Mouse (Mus musculus): Measurements from ENCODE around the gene Zfp36l1. TPM values are rescaled to one million over a fixed set of nuclear protein-coding genes. Genes with fewer than 3 reads are reported as not detected.
A peak's percentile ranks its signal among the peaks of the same experiment; 100 is the strongest.

Zfp36l1 gene
- 23.7 and 24.5 TPM in 2 replicates for polyA plus RNA-seq (2015; fragmentation: Nextera tagmentation; extraction: Ambion mirVana)

- peak within 1 kb of the TSS; percentile 98 for H3K27ac ChIP-seq (replicated peaks)
- H3K4me1 ChIP-seq (replicated peaks), result peaks cover 74% of the 10 kb centered on the region
- ATAC-seq (ENCODE audit: insufficient read depth), result peak; percentile 54
- peaks cover 20% of the 10 kb centered on the region for H3K36me3 ChIP-seq (replicated peaks)
- H3K4me3 ChIP-seq (replicated peaks), result peak within 1 kb of the TSS; percentile 82
- H3K9ac ChIP-seq, result peak within 1 kb of the TSS; percentile 88
- peak within 1 kb of the TSS; percentile 98 for H3K4me2 ChIP-seq
- no peaks in the 10 kb centered on the region for H3K27me3 ChIP-seq
- under 1% methylated on average over 41 of the region's 42 CpGs for WGBS (ENCODE audit: insufficient replicate concordance)
- H3K9me3 ChIP-seq (replicated peaks), result no peaks in the 10 kb centered on the region
These were observed at the start of gene Zfp36l1 for GRCm38 (mm10) chr12:80112852-80113551. Gene Zfp36l1, minus strand, starts transcription at chr12:80113013.

- WGBS (ENCODE audit: insufficient replicate concordance), result 77% methylated on average over 3 of the region's 3 CpGs
- Histone ChIP-seq H3K27me3 (no peaks in the 10 kb centered on the region), H3K4me2 (no peak overlapping the region), H3K4me3 (replicated peaks) (no peak overlapping the region), H3K27ac (replicated peaks) (no peak overlapping the region), H3K9me3 (replicated peaks) (no peaks in the 10 kb centered on the region), H3K9ac (no peak overlapping the region), H3K36me3 (replicated peaks) (no peaks in the 10 kb centered on the region; the same call in 1 of the 2 replicates), H3K4me1 (replicated peaks) (0 out of 2 replicates have a peak, but pooled peaks cover 3% of the 10 kb centered on the region)
- no peak for ATAC-seq (ENCODE audit: insufficient read depth)
These were observed 49.6 kb upstream of the Zfp36l1 start for GRCm38 (mm10) chr12:80162448-80162847.

GRCm38 (mm10) chr12:80157675-80158074, 44.9 kb upstream of the Zfp36l1 start:
- no peak overlapping the region for H3K9ac ChIP-seq
- no peak overlapping the region; the same call in 1 of the 2 replicates for H3K4me2 ChIP-seq
- 4% methylated on average over 5 of the region's 5 CpGs for whole genome bisulfite sequencing (ENCODE audit: insufficient replicate concordance)
- no peaks in the 10 kb centered on the region for H3K36me3 ChIP-seq (replicated peaks)
- H3K4me1 ChIP-seq (replicated peaks), result no peaks in the 10 kb centered on the region
- no peaks in the 10 kb centered on the region for H3K9me3 ChIP-seq (replicated peaks)
- H3K27ac ChIP-seq (replicated peaks), result no peak overlapping the region
- no peaks in the 10 kb centered on the region for H3K27me3 ChIP-seq
- no peak overlapping the region for H3K4me3 ChIP-seq (replicated peaks)
- ATAC-seq (ENCODE audit: insufficient read depth), result no peak

- 31% methylated on average over 10 of the region's 10 CpGs for WGBS (ENCODE audit: insufficient replicate concordance)
- no peak overlapping the region for H3K4me2 ChIP-seq
- ATAC-seq (ENCODE audit: insufficient read depth), result no peak
- H3K27me3 ChIP-seq, result no peaks in the 10 kb centered on the region
- H3K4me1 ChIP-seq (replicated peaks), result peaks cover 10% of the 10 kb centered on the region
- no peaks in the 10 kb centered on the region for H3K36me3 ChIP-seq (replicated peaks)
- no peak overlapping the region for H3K4me3 ChIP-seq (replicated peaks)
- H3K27ac ChIP-seq (replicated peaks), result no peak overlapping the region
- H3K9ac ChIP-seq, result no peak overlapping the region
- no peaks in the 10 kb centered on the region for H3K9me3 ChIP-seq (replicated peaks)
These were observed 41.0 kb upstream of the Zfp36l1 start for GRCm38 (mm10) chr12:80153687-80154326.

- Histone ChIP-seq H3K9me3 (replicated peaks) (no peaks in the 10 kb centered on the region), H3K4me2 (no peak overlapping the region), H3K36me3 (replicated peaks) (no peaks in the 10 kb centered on the region), H3K4me1 (replicated peaks) (peaks cover 10% of the 10 kb centered on the region), H3K4me3 (replicated peaks) (no peak overlapping the region), H3K27me3 (no peaks in the 10 kb centered on the region), H3K27ac (replicated peaks) (no peak overlapping the region), H3K9ac (no peak overlapping the region)
- no peak for ATAC-seq (ENCODE audit: insufficient read depth)
- WGBS (ENCODE audit: insufficient replicate concordance), result 72% methylated on average over 6 of the region's 6 CpGs
These were observed 40.3 kb upstream of the Zfp36l1 start for GRCm38 (mm10) chr12:80153078-80153477.

- Histone ChIP-seq H3K27ac (replicated peaks) (no peak overlapping the region), H3K36me3 (replicated peaks) (no peaks in the 10 kb centered on the region), H3K4me1 (replicated peaks) (peaks cover 13% of the 10 kb centered on the region), H3K4me3 (replicated peaks) (no peak overlapping the region), H3K4me2 (no peak overlapping the region), H3K9ac (no peak overlapping the region), H3K27me3 (no peaks in the 10 kb centered on the region), H3K9me3 (replicated peaks) (no peaks in the 10 kb centered on the region)
- 75% methylated on average over 6 of the region's 6 CpGs for WGBS (ENCODE audit: insufficient replicate concordance)
- no peak for ATAC-seq (ENCODE audit: insufficient read depth)
These were observed 39.0 kb upstream of the Zfp36l1 start for GRCm38 (mm10) chr12:80151821-80152220.

- no peaks in the 10 kb centered on the region for H3K27me3 ChIP-seq
- ATAC-seq (ENCODE audit: insufficient read depth), result 0 out of 2 replicates have a peak, but pooled peaks have one; percentile 43
- H3K4me3 ChIP-seq (replicated peaks), result no peak overlapping the region; the same call in 1 of the 2 replicates
- no peak overlapping the region for H3K9ac ChIP-seq
- H3K36me3 ChIP-seq (replicated peaks), result no peaks in the 10 kb centered on the region
- peaks cover 23% of the 10 kb centered on the region for H3K4me1 ChIP-seq (replicated peaks)
- no peaks in the 10 kb centered on the region for H3K9me3 ChIP-seq (replicated peaks)
- no peak overlapping the region for H3K27ac ChIP-seq (replicated peaks)
- WGBS (ENCODE audit: insufficient replicate concordance), result 23% methylated on average over 8 of the region's 8 CpGs
- H3K4me2 ChIP-seq, result peak overlapping the region; percentile 50
These were observed 37.8 kb upstream of the Zfp36l1 start for GRCm38 (mm10) chr12:80150624-80151023.

- no peak for ATAC-seq (ENCODE audit: insufficient read depth)
- H3K27ac ChIP-seq (replicated peaks), result no peak overlapping the region
- no peaks in the 10 kb centered on the region for H3K9me3 ChIP-seq (replicated peaks)
- 76% methylated on average over 11 of the region's 11 CpGs for WGBS (ENCODE audit: insufficient replicate concordance)
- no peaks in the 10 kb centered on the region for H3K36me3 ChIP-seq (replicated peaks)
- no peak overlapping the region for H3K4me2 ChIP-seq
- peaks cover 23% of the 10 kb centered on the region for H3K4me1 ChIP-seq (replicated peaks)
- H3K4me3 ChIP-seq (replicated peaks), result no peak overlapping the region
- H3K9ac ChIP-seq, result no peak overlapping the region
- no peaks in the 10 kb centered on the region for H3K27me3 ChIP-seq
These were observed 34.9 kb upstream of the Zfp36l1 start for GRCm38 (mm10) chr12:80147563-80148214.

GRCm38 (mm10) chr12:80146227-80147223, 33.7 kb upstream of the Zfp36l1 start:
- Histone ChIP-seq H3K9ac (no peak overlapping the region), H3K27me3 (no peaks in the 10 kb centered on the region), H3K36me3 (replicated peaks) (no peaks in the 10 kb centered on the region), H3K9me3 (replicated peaks) (no peaks in the 10 kb centered on the region), H3K27ac (replicated peaks) (peak overlapping the region; percentile 68), H3K4me1 (replicated peaks) (peaks cover 23% of the 10 kb centered on the region), H3K4me3 (replicated peaks) (no peak overlapping the region), H3K4me2 (no peak overlapping the region)
- WGBS (ENCODE audit: insufficient replicate concordance), result 36% methylated on average over 21 of the region's 21 CpGs
- ATAC-seq (ENCODE audit: insufficient read depth), result no peak

GRCm38 (mm10) chr12:80145365-80145764, 32.6 kb upstream of the Zfp36l1 start:
- Histone ChIP-seq H3K27ac (replicated peaks) (peak overlapping the region; percentile 68), H3K36me3 (replicated peaks) (no peaks in the 10 kb centered on the region), H3K4me2 (no peak overlapping the region), H3K9me3 (replicated peaks) (no peaks in the 10 kb centered on the region), H3K4me1 (replicated peaks) (peaks cover 26% of the 10 kb centered on the region), H3K9ac (no peak overlapping the region), H3K4me3 (replicated peaks) (no peak overlapping the region), H3K27me3 (no peaks in the 10 kb centered on the region)
- WGBS (ENCODE audit: insufficient replicate concordance), result 59% methylated on average over 8 of the region's 8 CpGs
- ATAC-seq (ENCODE audit: insufficient read depth), result no peak

Measured in liver, embryonic 15.5 days (tissue).